Mouse (Mus musculus) E14TG2a.4 (cell line): ENCODE measurements around the gene Upk3b.
A peak's percentile ranks its signal among the peaks of the same experiment; 100 is the strongest.

ENCODE experiments used
- H3K27me3 ChIP-seq: 2 replicates; pipeline ENCODE4 v1.6.1; 2014; ENCODE audit warnings: low read length, control low read depth; ENCODE audit not compliant: insufficient read depth
- H3K36me3 ChIP-seq: 2 replicates; pipeline ENCODE4 v1.6.1; 2014; ENCODE audit warnings: low read length, control low read depth; ENCODE audit not compliant: insufficient read depth
- H3K4me1 ChIP-seq: replicated peaks from 2 replicates; pipeline ENCODE4 v1.6.1; 2014; ENCODE audit warnings: low read depth, low read length, control low read depth
- H3K4me3 ChIP-seq: replicated peaks from 2 replicates; pipeline ENCODE4 v1.5.1; 2014; ENCODE audit warnings: mild to moderate bottlenecking, low read length
- H3K9me3 ChIP-seq: 2 replicates; pipeline ENCODE4 v1.6.1; 2014; ENCODE audit warnings: low read length, control low read depth
- CTCF ChIP-seq: conservative IDR thresholded peaks from 2 replicates; pipeline ENCODE4 v1.5.1; 2014; ENCODE audit warnings: low read length
- NANOG ChIP-seq: IDR thresholded peaks from 2 replicates; pipeline ENCODE4 v1.6.1; 2014; ENCODE audit warnings: borderline replicate concordance, low read length, mixed read lengths
- POU5F1 ChIP-seq: IDR thresholded peaks from 2 replicates; pipeline ENCODE4 v1.6.1; 2014; ENCODE audit warnings: low read length, borderline replicate concordance

The Upk3b gene

DNA sequence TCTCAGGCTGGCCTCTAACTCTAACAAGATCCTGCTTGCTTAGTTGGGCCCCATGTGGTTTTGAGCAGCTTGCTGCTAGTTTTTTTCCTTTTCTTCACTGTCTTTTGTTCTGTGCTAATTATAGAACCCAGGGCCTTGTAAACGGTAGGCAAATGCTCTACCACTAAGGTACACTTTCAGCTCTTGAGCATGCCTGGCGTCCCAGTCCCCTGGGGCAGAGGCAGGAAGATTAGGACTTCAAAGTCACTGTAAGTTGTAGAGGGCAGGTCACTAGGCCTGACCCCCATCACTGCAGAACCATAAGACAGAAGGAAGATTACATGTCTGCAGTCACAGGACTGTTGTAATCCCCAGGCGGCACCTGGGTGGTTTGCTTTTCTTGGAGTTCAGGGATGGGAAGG, 35.5 kb upstream of the Upk3b start:
- H3K9me3 ChIP-seq: peaks cover 5% of the 10 kb centered on the region; the same call in 1 of the 2 replicates
- no peak overlapping the region for H3K4me3 ChIP-seq
- peaks cover 68% of the 10 kb centered on the region for H3K4me1 ChIP-seq
- TF ChIP-seq CTCF (no peak), POU5F1 (no peak), NANOG (no peak)
- H3K27me3 ChIP-seq: no peaks in the 10 kb centered on the region
- H3K36me3 ChIP-seq: peaks cover 65% of the 10 kb centered on the region

DNA sequence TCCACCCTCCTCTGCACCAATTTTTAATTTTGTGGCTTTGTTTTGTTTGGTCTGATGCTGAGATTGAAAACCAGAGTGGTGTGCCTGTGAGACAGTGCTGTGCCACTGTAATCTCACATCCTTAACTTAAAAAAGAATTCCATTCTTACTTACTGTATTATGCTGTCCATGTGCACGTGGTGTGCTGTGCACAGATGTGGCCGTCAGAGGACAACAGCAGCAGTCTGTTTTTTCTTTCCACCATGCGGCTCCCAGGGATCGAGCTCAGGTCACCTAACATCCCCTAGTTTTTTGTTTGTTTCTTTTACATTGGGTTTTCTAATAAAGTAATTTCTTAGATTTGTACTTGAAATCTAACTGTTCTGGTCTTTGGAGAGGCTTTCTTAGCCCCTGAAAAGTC, 33.8 kb upstream of the Upk3b start:
- peaks cover 5% of the 10 kb centered on the region; the same call in 1 of the 2 replicates for H3K9me3 ChIP-seq
- H3K4me3 ChIP-seq: no peak overlapping the region
- peaks cover 57% of the 10 kb centered on the region for H3K36me3 ChIP-seq
- H3K27me3 ChIP-seq: no peaks in the 10 kb centered on the region
- no peak for TF ChIP-seq POU5F1
- no peak for TF ChIP-seq CTCF
- TF ChIP-seq NANOG: no peak
- H3K4me1 ChIP-seq: peaks cover 62% of the 10 kb centered on the region

DNA sequence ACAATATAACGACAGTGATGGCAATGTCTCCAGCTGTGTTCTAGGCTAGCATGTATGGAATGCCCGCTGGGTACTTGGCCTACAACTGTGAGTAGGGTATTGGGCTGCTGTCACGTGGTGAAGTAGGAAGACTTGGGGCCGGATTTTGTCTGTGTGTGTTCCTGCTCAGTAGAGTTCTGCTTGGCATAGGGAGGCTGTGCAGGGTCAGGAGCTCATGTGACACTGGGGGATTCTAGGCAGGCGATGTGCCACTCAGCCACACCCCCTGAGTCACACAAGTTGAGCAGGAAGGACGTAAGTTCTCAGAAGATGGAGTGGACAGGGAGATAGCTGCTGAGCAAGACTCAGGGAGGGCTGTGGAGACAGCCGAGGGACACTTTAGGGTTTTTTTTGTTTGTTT, 30.6 kb upstream of the Upk3b start:
- peaks cover 63% of the 10 kb centered on the region for H3K36me3 ChIP-seq
- TF ChIP-seq POU5F1: no peak
- no peak for TF ChIP-seq NANOG
- no peak for TF ChIP-seq CTCF

DNA sequence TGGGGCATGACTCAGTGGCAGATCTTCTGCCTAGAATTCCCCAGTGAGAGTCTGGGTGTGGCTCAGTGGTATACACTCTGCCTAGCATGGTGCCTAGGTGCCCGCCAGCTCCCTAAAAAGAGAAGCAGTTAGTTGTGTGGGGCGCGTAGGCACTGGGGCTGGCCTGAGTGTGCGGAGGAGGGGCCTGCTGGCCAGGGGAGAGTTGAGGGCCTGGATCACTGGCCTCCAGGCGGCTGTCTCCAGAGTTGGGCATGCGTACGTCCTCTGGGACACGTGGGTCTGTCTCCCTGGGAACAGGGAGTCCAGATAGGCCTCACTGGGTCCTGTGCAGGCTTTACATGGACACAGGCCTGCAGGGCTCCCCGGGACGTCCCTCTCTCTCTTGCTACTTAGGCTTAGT, 23.4 kb upstream of the Upk3b start:
- peaks cover 83% of the 10 kb centered on the region for H3K4me1 ChIP-seq
- H3K36me3 ChIP-seq: peaks cover 47% of the 10 kb centered on the region
- H3K4me3 ChIP-seq: 0 out of 2 replicates have a peak overlapping the region, but pooled peaks have one; percentile 39
- H3K27me3 ChIP-seq: no peaks in the 10 kb centered on the region
- TF ChIP-seq NANOG (no peak), CTCF (no peak), POU5F1 (no peak)
- no peaks in the 10 kb centered on the region for H3K9me3 ChIP-seq

More for the DNA sequence above, 30.6 kb upstream of the Upk3b start:
- no peaks in the 10 kb centered on the region for H3K9me3 ChIP-seq
- peaks cover 57% of the 10 kb centered on the region for H3K4me1 ChIP-seq
- no peak overlapping the region for H3K4me3 ChIP-seq
- no peaks in the 10 kb centered on the region for H3K27me3 ChIP-seq

GRCm38 (mm10) chr5:136015586-136015985, 22.7 kb upstream of the Upk3b start:
- peaks cover 47% of the 10 kb centered on the region for H3K36me3 ChIP-seq
- H3K4me3 ChIP-seq: peak overlapping the region; percentile 39; the same call in 1 of the 2 replicates
- TF ChIP-seq NANOG (no peak), CTCF (no peak), POU5F1 (no peak)
- H3K4me1 ChIP-seq: peaks cover 86% of the 10 kb centered on the region
- H3K9me3 ChIP-seq: no peaks in the 10 kb centered on the region
- no peaks in the 10 kb centered on the region for H3K27me3 ChIP-seq

GRCm38 (mm10) chr5:136016014-136016876, 22.1 kb upstream of the Upk3b start:
- H3K36me3 ChIP-seq: peaks cover 42% of the 10 kb centered on the region
- peaks cover 92% of the 10 kb centered on the region for H3K4me1 ChIP-seq
- no peak overlapping the region; the same call in 1 of the 2 replicates for H3K4me3 ChIP-seq
- TF ChIP-seq CTCF (no peak), POU5F1 (0 out of 2 replicates have a peak, but pooled peaks have one; percentile 48), NANOG (peak; percentile 24; the same call in 1 of the 2 replicates)
- no peaks in the 10 kb centered on the region for H3K9me3 ChIP-seq
- H3K27me3 ChIP-seq: no peaks in the 10 kb centered on the region

- H3K4me3 ChIP-seq: no peak overlapping the region
- TF ChIP-seq NANOG: no peak
- TF ChIP-seq CTCF: no peak
- TF ChIP-seq POU5F1: no peak
- peaks cover 38% of the 10 kb centered on the region for H3K36me3 ChIP-seq
- H3K9me3 ChIP-seq: no peaks in the 10 kb centered on the region
- H3K4me1 ChIP-seq: peaks cover 98% of the 10 kb centered on the region
- no peaks in the 10 kb centered on the region for H3K27me3 ChIP-seq
Measured at GRCm38 (mm10) chr5:136017262-136017661, 21.0 kb upstream of the Upk3b start.

- peaks cover 23% of the 10 kb centered on the region for H3K36me3 ChIP-seq
- H3K4me1 ChIP-seq: peaks cover 91% of the 10 kb centered on the region
- no peak overlapping the region for H3K4me3 ChIP-seq
- no peaks in the 10 kb centered on the region for H3K9me3 ChIP-seq
- TF ChIP-seq POU5F1: no peak
- TF ChIP-seq NANOG: no peak
- TF ChIP-seq CTCF: no peak
- H3K27me3 ChIP-seq: no peaks in the 10 kb centered on the region
Measured at GRCm38 (mm10) chr5:136018726-136019125, 19.6 kb upstream of the Upk3b start.
